Mouse (Mus musculus) stomach, embryonic 15.5 days (tissue): ENCODE measurements at regions not wholly inside any gene's neighbourhood (a gene's known extent, or its start where the extent isn't known, plus 50 kb on each side); places are given as distances from the start of the nearest gene placed in this dataset.

ENCODE experiments used
- ATAC-seq: fragments of 200-750 bp; cut with Nextera tagmentation; 2 replicates; pipeline ENCODE4 v1.8.0; 2017; ENCODE audit warnings: low read depth, moderate number of reproducible peaks, moderate TSS enrichment; ENCODE audit not compliant: insufficient read depth, low FRiP score
- H3K27ac ChIP-seq: fragments of 300-500 bp; sonication (generic); 2 replicates; pipeline ENCODE4 v1.5.1; 2015; ENCODE audit warnings: mild to moderate bottlenecking, inconsistent platforms
- H3K27me3 ChIP-seq: fragments of 300-500 bp; sonication (generic); replicated peaks from 2 replicates; pipeline ENCODE4 v1.6.1; 2015; ENCODE audit warnings: inconsistent platforms
- H3K36me3 ChIP-seq: fragments of 300-500 bp; sonication (generic); 2 replicates; pipeline ENCODE4 v1.6.1; 2015; ENCODE audit warnings: inconsistent platforms
- H3K4me1 ChIP-seq: fragments of 300-500 bp; sonication (generic); 2 replicates; pipeline ENCODE4 v1.6.1; 2015; ENCODE audit warnings: inconsistent platforms
- H3K4me2 ChIP-seq: fragments of 300-500 bp; sonication (generic); 2 replicates; pipeline ENCODE4 v1.6.1; 2015; ENCODE audit warnings: mild to moderate bottlenecking, inconsistent platforms
- H3K4me3 ChIP-seq: fragments of 300-500 bp; sonication (generic); replicated peaks from 2 replicates; pipeline ENCODE4 v1.5.1; 2015; ENCODE audit warnings: inconsistent platforms
- H3K9ac ChIP-seq: fragments of 300-500 bp; sonication (generic); 2 replicates; pipeline ENCODE4 v1.6.1; 2015; ENCODE audit warnings: inconsistent platforms
- H3K9me3 ChIP-seq: fragments of 300-500 bp; sonication (generic); 2 replicates; pipeline ENCODE4 v1.6.1; 2016; ENCODE audit warnings: inconsistent platforms
- WGBS: fragments of 180-500 bp; shearing (Covaris S2); methylation state at CpG from one replicate; pipeline ENCODE4 v1.1.7; 2015; 5-methylcytosine and 5-hydroxymethylcytosine counted together

DNA sequence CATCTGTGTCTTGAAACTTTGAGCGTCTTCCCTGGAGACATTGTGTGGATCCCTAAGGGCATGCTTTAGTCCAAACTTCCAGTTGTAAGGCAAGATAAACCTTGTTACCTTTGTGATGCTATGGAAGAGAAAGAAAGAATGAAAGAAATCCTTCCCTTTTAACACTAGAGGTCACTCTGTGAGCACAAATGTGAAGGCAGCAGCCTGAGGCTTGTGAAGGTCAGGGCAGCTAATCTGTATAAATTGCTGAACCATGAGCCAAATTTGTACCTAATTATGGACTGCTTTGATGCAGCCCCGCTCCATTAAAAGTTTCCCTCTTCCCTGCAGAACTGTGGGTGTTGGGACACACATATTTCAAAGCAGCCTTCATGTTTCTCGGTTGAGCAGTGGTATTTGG lies 204.4 kb downstream of the Fam169b start:
- Histone ChIP-seq H3K4me3 (no peak overlapping the region), H3K9ac (no peak overlapping the region), H3K27ac (no peak overlapping the region), H3K4me1 (no peaks in the 10 kb centered on the region), H3K9me3 (no peaks in the 10 kb centered on the region), H3K27me3 (no peaks in the 10 kb centered on the region), H3K4me2 (no peak overlapping the region), H3K36me3 (no peaks in the 10 kb centered on the region)
- WGBS = 65% methylated on average over 3 of the region's 3 CpGs
- no peak for ATAC-seq

DNA sequence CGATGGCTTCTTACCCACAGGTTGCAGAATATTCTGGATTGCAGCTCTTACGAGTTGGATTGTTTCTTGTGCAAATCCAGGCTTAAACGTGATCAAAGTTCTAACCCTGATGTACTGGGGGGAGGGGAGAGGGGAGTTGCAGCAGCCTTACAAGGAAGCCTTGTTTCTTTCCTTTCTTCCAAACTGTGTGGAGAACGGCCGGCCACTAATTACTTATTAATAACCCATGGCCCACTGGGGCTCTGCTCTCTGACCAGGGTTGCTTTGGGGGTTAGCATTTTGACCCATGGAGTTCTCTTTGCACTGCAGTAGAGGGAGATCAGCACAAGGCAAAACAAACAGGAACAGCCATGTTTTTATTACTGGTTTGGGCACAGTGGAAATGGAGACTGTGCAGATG lies 199.2 kb downstream of the Fam169b start:
- Histone ChIP-seq H3K9ac (no peak overlapping the region), H3K36me3 (no peaks in the 10 kb centered on the region), H3K27ac (no peak overlapping the region), H3K9me3 (no peaks in the 10 kb centered on the region), H3K4me3 (no peak overlapping the region), H3K4me1 (no peaks in the 10 kb centered on the region), H3K4me2 (no peak overlapping the region), H3K27me3 (no peaks in the 10 kb centered on the region)
- WGBS = 29% methylated on average over 5 of the region's 5 CpGs
- no peak for ATAC-seq

DNA sequence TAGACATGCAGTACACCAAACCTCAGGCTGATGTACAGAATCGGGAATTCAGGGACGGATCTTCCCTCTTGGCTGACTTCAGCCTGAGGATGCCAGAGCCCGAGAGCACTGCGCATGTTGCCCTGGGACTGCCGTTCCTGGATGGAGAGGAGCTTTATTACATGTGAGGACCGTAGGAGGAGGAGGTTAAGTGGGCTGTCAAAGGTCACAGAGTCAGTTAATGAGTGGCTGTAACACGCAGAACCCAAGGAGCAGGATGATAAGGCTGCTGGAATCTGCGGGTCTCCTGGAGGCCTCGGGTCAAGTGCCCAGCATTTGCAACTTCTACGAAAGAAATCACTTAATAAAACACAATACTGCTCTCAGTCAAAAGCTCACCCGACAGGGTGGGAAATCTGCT lies 197.3 kb downstream of the Fam169b start:
- no peaks in the 10 kb centered on the region for H3K27me3 ChIP-seq
- no peak overlapping the region for H3K4me3 ChIP-seq
- H3K27ac ChIP-seq = no peak overlapping the region
- no peak for ATAC-seq
- 42% methylated on average over 11 of the region's 11 CpGs for WGBS
- H3K9ac ChIP-seq = no peak overlapping the region
- H3K36me3 ChIP-seq = no peaks in the 10 kb centered on the region
- no peaks in the 10 kb centered on the region for H3K9me3 ChIP-seq
- H3K4me1 ChIP-seq = no peaks in the 10 kb centered on the region
- no peak overlapping the region for H3K4me2 ChIP-seq

GRCm38 (mm10) chr7:68468574-68468973 lies 194.9 kb downstream of the Fam169b start:
- Histone ChIP-seq H3K9me3 (no peaks in the 10 kb centered on the region), H3K36me3 (no peaks in the 10 kb centered on the region), H3K4me2 (no peak overlapping the region), H3K4me3 (no peak overlapping the region), H3K4me1 (no peaks in the 10 kb centered on the region), H3K27ac (no peak overlapping the region), H3K27me3 (no peaks in the 10 kb centered on the region), H3K9ac (no peak overlapping the region)
- WGBS = 72% methylated on average over 5 of the region's 5 CpGs
- no peak for ATAC-seq

- no peaks in the 10 kb centered on the region for H3K9me3 ChIP-seq
- 87% methylated on average over 1 of the region's 1 CpGs for WGBS
- no peaks in the 10 kb centered on the region for H3K27me3 ChIP-seq
- H3K36me3 ChIP-seq = no peaks in the 10 kb centered on the region
- no peaks in the 10 kb centered on the region for H3K4me1 ChIP-seq
- no peak overlapping the region for H3K4me2 ChIP-seq
- H3K4me3 ChIP-seq = no peak overlapping the region
- ATAC-seq = no peak
- H3K27ac ChIP-seq = no peak overlapping the region
- no peak overlapping the region for H3K9ac ChIP-seq
Measured at GRCm38 (mm10) chr7:68457842-68458241, 184.2 kb downstream of the Fam169b start.

GRCm38 (mm10) chr7:68455451-68455850 lies 181.8 kb downstream of the Fam169b start:
- no peak overlapping the region for H3K9ac ChIP-seq
- no peak for ATAC-seq
- no peak overlapping the region for H3K4me2 ChIP-seq
- H3K27me3 ChIP-seq = no peaks in the 10 kb centered on the region
- H3K4me1 ChIP-seq = no peaks in the 10 kb centered on the region
- 36% methylated on average over 5 of the region's 5 CpGs for WGBS
- H3K4me3 ChIP-seq = no peak overlapping the region
- H3K36me3 ChIP-seq = no peaks in the 10 kb centered on the region
- no peak overlapping the region for H3K27ac ChIP-seq
- H3K9me3 ChIP-seq = no peaks in the 10 kb centered on the region

- no peak overlapping the region for H3K4me2 ChIP-seq
- H3K4me1 ChIP-seq = no peaks in the 10 kb centered on the region
- no peak overlapping the region for H3K9ac ChIP-seq
- no peaks in the 10 kb centered on the region for H3K9me3 ChIP-seq
- H3K4me3 ChIP-seq = no peak overlapping the region
- no peaks in the 10 kb centered on the region for H3K36me3 ChIP-seq
- no peak for ATAC-seq
- 83% methylated on average over 8 of the region's 8 CpGs for WGBS
- no peak overlapping the region for H3K27ac ChIP-seq
- H3K27me3 ChIP-seq = no peaks in the 10 kb centered on the region
Measured at GRCm38 (mm10) chr7:68453028-68453692, 179.5 kb downstream of the Fam169b start.

- no peaks in the 10 kb centered on the region for H3K36me3 ChIP-seq
Measured at GRCm38 (mm10) chr7:68444426-68445095, 170.9 kb downstream of the Fam169b start.

DNA sequence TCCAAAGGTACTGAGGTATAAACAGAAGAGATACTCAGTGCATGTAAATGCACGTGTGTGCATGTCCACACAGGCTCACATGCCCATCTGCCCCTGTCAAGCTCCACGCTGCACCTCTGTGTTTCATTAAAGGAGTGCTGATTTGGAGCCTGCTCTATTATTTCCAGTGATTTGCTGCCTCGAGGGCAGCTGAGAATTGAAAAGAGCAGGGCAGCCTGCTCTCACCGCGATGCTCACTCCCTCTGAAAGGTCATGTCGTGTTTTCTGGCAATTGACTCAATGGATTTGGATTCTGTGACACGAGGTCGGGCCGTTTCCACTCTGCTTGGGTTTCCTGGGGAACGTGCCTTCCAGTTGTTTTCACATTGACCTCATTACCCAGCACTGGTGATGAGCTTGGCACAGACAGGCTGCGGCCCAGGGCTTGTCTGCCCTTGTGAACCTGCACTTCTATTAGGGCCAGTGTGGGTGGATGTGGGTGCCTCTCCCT lies 167.1 kb downstream of the Fam169b start:
- no peaks in the 10 kb centered on the region for H3K9me3 ChIP-seq
- no peaks in the 10 kb centered on the region for H3K36me3 ChIP-seq
- no peak overlapping the region for H3K4me2 ChIP-seq
- no peak for ATAC-seq
- no peak overlapping the region for H3K9ac ChIP-seq
- WGBS = 60% methylated on average over 11 of the region's 11 CpGs
- H3K27ac ChIP-seq = no peak overlapping the region
- H3K4me1 ChIP-seq = no peaks in the 10 kb centered on the region
- H3K4me3 ChIP-seq = no peak overlapping the region
- no peaks in the 10 kb centered on the region for H3K27me3 ChIP-seq

More at GRCm38 (mm10) chr7:68444426-68445095, 170.9 kb downstream of the Fam169b start:
- ATAC-seq = no peak
- Histone ChIP-seq H3K4me2 (no peak overlapping the region), H3K4me1 (no peaks in the 10 kb centered on the region), H3K4me3 (no peak overlapping the region), H3K9me3 (no peaks in the 10 kb centered on the region), H3K27ac (no peak overlapping the region), H3K27me3 (no peaks in the 10 kb centered on the region), H3K9ac (no peak overlapping the region)
- WGBS = 73% methylated on average over 11 of the region's 11 CpGs

DNA sequence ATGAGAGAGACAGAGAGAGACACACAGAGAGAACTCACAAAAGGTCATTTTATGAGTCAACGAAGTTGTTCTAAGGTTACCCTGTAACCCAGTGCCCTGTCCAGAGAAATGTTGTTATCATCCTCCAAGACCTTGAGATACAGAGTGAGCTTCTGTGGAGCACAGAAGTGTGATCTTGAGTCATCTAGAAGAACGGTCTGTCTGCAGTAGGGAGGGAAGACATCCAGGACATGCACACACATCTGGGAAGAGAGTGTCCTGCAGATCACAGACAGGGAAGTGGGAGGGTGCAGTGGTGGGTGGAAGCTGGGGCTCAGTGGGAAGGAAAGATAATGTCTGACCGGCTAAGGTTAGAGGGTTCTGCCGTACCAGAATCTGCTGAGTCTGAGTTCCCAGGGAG lies 155.3 kb downstream of the Fam169b start:
- Histone ChIP-seq H3K27me3 (no peaks in the 10 kb centered on the region), H3K9me3 (no peaks in the 10 kb centered on the region), H3K36me3 (no peaks in the 10 kb centered on the region), H3K4me2 (no peak overlapping the region), H3K27ac (no peak overlapping the region), H3K4me1 (no peaks in the 10 kb centered on the region), H3K4me3 (no peak overlapping the region), H3K9ac (no peak overlapping the region)
- ATAC-seq = no peak
- WGBS = 75% methylated on average over 4 of the region's 4 CpGs

DNA sequence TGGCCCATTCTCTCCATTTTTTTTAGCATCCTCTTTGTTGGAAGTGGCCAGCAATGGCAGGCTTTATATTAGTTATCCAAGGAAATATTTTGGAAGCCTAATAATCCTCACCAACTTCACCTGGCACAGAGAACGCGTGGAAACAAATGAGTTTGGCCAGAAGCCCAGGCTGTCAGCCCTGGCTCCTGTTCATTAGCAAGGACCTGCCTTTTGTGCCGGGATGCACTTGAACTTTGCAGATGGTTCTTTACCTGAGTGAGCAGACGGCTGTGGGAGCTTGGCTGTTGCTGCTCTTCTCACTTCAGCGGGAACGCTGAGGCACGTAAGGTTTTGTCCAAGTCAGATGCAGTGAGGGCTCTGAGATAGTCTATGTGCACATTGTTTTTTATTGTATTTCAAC lies 142.3 kb downstream of the Fam169b start:
- Histone ChIP-seq H3K4me1 (no peaks in the 10 kb centered on the region), H3K27me3 (no peaks in the 10 kb centered on the region), H3K4me3 (no peak overlapping the region), H3K4me2 (no peak overlapping the region), H3K9me3 (no peaks in the 10 kb centered on the region), H3K36me3 (no peaks in the 10 kb centered on the region), H3K9ac (no peak overlapping the region), H3K27ac (no peak overlapping the region)
- ATAC-seq = no peak
- 70% methylated on average over 7 of the region's 7 CpGs for WGBS

DNA sequence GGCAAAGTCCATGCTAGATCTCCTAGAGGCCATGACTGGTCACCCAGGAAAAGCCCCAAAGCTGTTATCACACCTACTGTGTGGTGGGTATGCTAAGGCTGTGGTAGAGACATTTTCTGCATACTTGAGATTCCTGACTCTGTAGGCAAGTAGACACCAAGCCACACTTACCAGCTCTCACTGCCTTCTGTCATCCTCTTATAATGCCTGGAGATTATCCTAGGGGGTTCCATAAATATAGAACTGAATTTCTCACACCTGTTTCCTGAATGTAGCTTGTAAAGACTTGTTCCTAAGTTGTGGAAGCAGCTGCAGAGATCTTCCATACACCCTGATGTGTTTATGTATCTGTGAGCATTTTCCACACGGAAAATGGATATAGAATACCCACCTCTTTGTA lies 139.1 kb downstream of the Fam169b start:
- Histone ChIP-seq H3K9ac (no peak overlapping the region), H3K27me3 (no peaks in the 10 kb centered on the region), H3K4me2 (no peak overlapping the region), H3K4me1 (no peaks in the 10 kb centered on the region), H3K27ac (no peak overlapping the region), H3K4me3 (no peak overlapping the region), H3K36me3 (no peaks in the 10 kb centered on the region), H3K9me3 (no peaks in the 10 kb centered on the region)
- 33% methylated on average over 1 of the region's 1 CpGs for WGBS
- ATAC-seq = no peak
